Mouse (Mus musculus) spleen, adult 10 weeks (tissue): ENCODE results near the gene Itln1. TPM values are rescaled to one million over a fixed set of nuclear protein-coding genes. Genes with fewer than 3 reads are reported as not detected.

ENCODE experiments used
- polyA plus RNA-seq: library from polyadenylated mRNA; stranded (reverse); fragments of 350-450 nt; fragmentation: Illumina TruSeq; extraction: RNeasy Lipid Tissue Mini Kit (QIAGEN cat#74804); gene quantifications from one replicate; pipeline ENCODE4 v1.2.3, GENCODE M21; 2015; ENCODE audit warnings: low replicate concordance; ENCODE audit not compliant: insufficient read depth

Gene Itln1
- polyA plus RNA-seq: not detected

GRCm38 (mm10) chr1:171535194-171535593 is at the start of gene Itln1:
Gene Itln1 (minus strand): TSS chr1:171535294.

GRCm38 (mm10) chr1:171558898-171559297 is 23.8 kb upstream of the Itln1 start, which contains the start of gene Cd244a:
Gene Cd244a (plus strand): TSS chr1:171559193.

GRCm38 (mm10) chr1:171503250-171503591 is 31.9 kb downstream of the Itln1 start, which contains the start of gene Alyref2:
Gene Alyref2 (plus strand): TSS chr1:171503478.

Other genes with a start within 250 kb of the Itln1 start
- gene Usp21, start 247.3 kb downstream of the Itln1 start, polyA plus RNA-seq: 52.7 TPM
- 87.4 TPM for gene Ufc1, start 240.3 kb downstream of the Itln1 start, polyA plus RNA-seq
- 31.1 TPM for gene Dedd, start 206.1 kb downstream of the Itln1 start, polyA plus RNA-seq
- 43.5 TPM for gene Nit1, start 189.6 kb downstream of the Itln1 start, polyA plus RNA-seq
- 72.7 TPM for gene Pfdn2, start 189.6 kb downstream of the Itln1 start, polyA plus RNA-seq
- gene Klhdc9, start 174.5 kb downstream of the Itln1 start, polyA plus RNA-seq: not detected
- gene Nectin4, start 165.2 kb downstream of the Itln1 start, polyA plus RNA-seq: 1.7 TPM
- gene Arhgap30, start 146.3 kb downstream of the Itln1 start, polyA plus RNA-seq: 257 TPM
- 64.6 TPM for gene Usf1, start 124.0 kb downstream of the Itln1 start, polyA plus RNA-seq
- gene Tstd1, start 116.4 kb downstream of the Itln1 start, polyA plus RNA-seq: 12.3 TPM
- 14.6 TPM for gene F11r, start 97.8 kb downstream of the Itln1 start, polyA plus RNA-seq
- 4.5 TPM for gene Alyref2, start 31.8 kb downstream of the Itln1 start, polyA plus RNA-seq
- gene Cd244a, start 23.9 kb upstream of the Itln1 start, polyA plus RNA-seq: 43.6 TPM
- 142 TPM for gene Ly9, start 72.1 kb upstream of the Itln1 start, polyA plus RNA-seq
- gene Slamf7, start 117.7 kb upstream of the Itln1 start, polyA plus RNA-seq: 85.5 TPM
- 307 TPM for gene Cd48, start 146.7 kb upstream of the Itln1 start, polyA plus RNA-seq
- gene Slamf1, start 231.8 kb upstream of the Itln1 start, polyA plus RNA-seq: 19.8 TPM